Mouse (Mus musculus): Measurements from ENCODE around the gene Rora. TPM values are rescaled to one million over a fixed set of nuclear protein-coding genes. Genes with fewer than 3 reads are reported as not detected.

Gene Rora
- polyA plus RNA-seq, 1 experiment from 2014 or later: 7.5 TPM

DNA sequence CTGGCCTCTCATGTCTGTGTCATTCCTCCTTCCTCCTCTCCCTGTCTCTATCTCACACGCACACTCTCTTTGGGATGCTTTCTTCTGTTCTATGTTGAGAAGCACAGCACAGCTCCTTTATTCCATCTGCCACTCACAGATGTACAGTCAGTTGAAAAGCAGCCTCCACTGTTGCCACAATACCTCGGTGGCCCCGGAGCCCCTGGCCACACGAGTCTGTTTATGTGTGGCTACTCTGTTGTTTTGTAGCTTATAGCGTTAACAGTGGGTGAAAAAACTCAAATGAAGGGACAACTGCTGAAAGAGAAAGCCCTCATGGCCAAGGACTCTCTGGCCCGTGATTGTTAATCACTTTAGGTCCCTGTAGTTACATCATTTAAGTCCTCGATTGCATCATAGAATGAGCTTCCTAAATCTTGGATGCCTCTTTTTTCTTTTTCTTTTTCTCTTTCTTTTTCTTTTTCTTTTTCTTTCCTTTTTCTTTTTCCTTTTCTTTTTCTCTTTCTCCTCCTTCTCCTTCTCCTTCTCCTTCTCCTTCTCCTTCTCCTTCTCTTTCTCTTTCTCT, 336.4 kb downstream of the Rora start:
- H3K36me3 ChIP-seq (ENCODE audit: control insufficient read depth, insufficient read depth, low read length): no peaks in the 10 kb centered on the region
- ATAC-seq (ENCODE audit: low FRiP score, low TSS enrichment): no peak
- no peak for TF ChIP-seq CTCF (IDR thresholded peaks at IDR 0.05; ENCODE audit: low read depth)
- TF ChIP-seq EP300 (optimal IDR thresholded peaks at IDR 0.05): no peak
- H3K27me3 ChIP-seq (ENCODE audit: control insufficient read depth, insufficient read depth, low read length): no peaks in the 10 kb centered on the region
- DNase-seq (ENCODE audit: low spot score): no peak
- H3K4me1 ChIP-seq (replicated peaks; ENCODE audit: control insufficient read depth, insufficient read depth): no peaks in the 10 kb centered on the region
- WGBS: 77% methylated on average over 7 of the region's 7 CpGs
- H3K4me2 ChIP-seq (replicated peaks; ENCODE audit: low read depth): no peak overlapping the region
- no peaks in the 10 kb centered on the region for H3K9me3 ChIP-seq (ENCODE audit: control insufficient read depth, low read length)
- no peak overlapping the region for H3K27ac ChIP-seq (replicated peaks)
- H3K4me3 ChIP-seq (ENCODE audit: low read depth, low read length): no peak overlapping the region
- no peak overlapping the region for H3K9ac ChIP-seq (ENCODE audit: low read length)

- TF ChIP-seq EP300 (optimal IDR thresholded peaks at IDR 0.05) (no peak), CTCF (IDR thresholded peaks at IDR 0.05; ENCODE audit: low read depth) (no peak)
- H3K27me3 ChIP-seq (ENCODE audit: control insufficient read depth, insufficient read depth, low read length): no peaks in the 10 kb centered on the region
- DNase-seq (ENCODE audit: low spot score) (no peak), ATAC-seq (ENCODE audit: low FRiP score, low TSS enrichment) (no peak)
- H3K36me3 ChIP-seq (ENCODE audit: control insufficient read depth, insufficient read depth, low read length): no peaks in the 10 kb centered on the region
- 58% methylated on average over 2 of the region's 2 CpGs for WGBS
- no peaks in the 10 kb centered on the region for H3K4me1 ChIP-seq (replicated peaks; ENCODE audit: control insufficient read depth, insufficient read depth)
- no peak overlapping the region for H3K4me2 ChIP-seq (replicated peaks; ENCODE audit: low read depth)
- H3K4me3 ChIP-seq (ENCODE audit: low read depth, low read length): no peak overlapping the region
- 0 out of 2 replicates have a peak, but pooled peaks cover 5% of the 10 kb centered on the region for H3K9me3 ChIP-seq (ENCODE audit: control insufficient read depth, low read length)
- H3K27ac ChIP-seq (replicated peaks): no peak overlapping the region
- H3K9ac ChIP-seq (ENCODE audit: low read length): no peak overlapping the region
These were observed 340.3 kb downstream of the Rora start for GRCm38 (mm10) chr9:68993881-68994280.

- no peaks in the 10 kb centered on the region for H3K4me1 ChIP-seq (replicated peaks; ENCODE audit: control insufficient read depth, insufficient read depth)
- ATAC-seq (ENCODE audit: low FRiP score, low TSS enrichment) (no peak), DNase-seq (ENCODE audit: low spot score) (no peak)
- no peaks in the 10 kb centered on the region for H3K36me3 ChIP-seq (ENCODE audit: control insufficient read depth, insufficient read depth, low read length)
- H3K27ac ChIP-seq (replicated peaks): no peak overlapping the region
- no peaks in the 10 kb centered on the region for H3K27me3 ChIP-seq (ENCODE audit: control insufficient read depth, insufficient read depth, low read length)
- 81% methylated on average over 9 of the region's 9 CpGs for WGBS
- H3K9ac ChIP-seq (ENCODE audit: low read length): no peak overlapping the region
- no peak overlapping the region for H3K4me3 ChIP-seq (ENCODE audit: low read depth, low read length)
- H3K4me2 ChIP-seq (replicated peaks; ENCODE audit: low read depth): no peak overlapping the region
- 0 out of 2 replicates have a peak, but pooled peaks cover 5% of the 10 kb centered on the region for H3K9me3 ChIP-seq (ENCODE audit: control insufficient read depth, low read length)
- TF ChIP-seq CTCF (IDR thresholded peaks at IDR 0.05; ENCODE audit: low read depth): no peak
- TF ChIP-seq EP300 (optimal IDR thresholded peaks at IDR 0.05): no peak
These were observed 345.4 kb downstream of the Rora start for GRCm38 (mm10) chr9:68998961-68999360.

- no peak for ATAC-seq (ENCODE audit: low FRiP score, low TSS enrichment)
- no peak for TF ChIP-seq CTCF (IDR thresholded peaks at IDR 0.05; ENCODE audit: low read depth)
- no peak for TF ChIP-seq EP300 (optimal IDR thresholded peaks at IDR 0.05)
These were observed 350.9 kb downstream of the Rora start for GRCm38 (mm10) chr9:69004514-69004913.

GRCm38 (mm10) chr9:69006666-69007065, 353.1 kb downstream of the Rora start:
- no peak for DNase-seq (ENCODE audit: low spot score)
- no peak overlapping the region for H3K9ac ChIP-seq (ENCODE audit: low read length)
- TF ChIP-seq EP300 (optimal IDR thresholded peaks at IDR 0.05) (no peak), CTCF (IDR thresholded peaks at IDR 0.05; ENCODE audit: low read depth) (no peak)
- 50% methylated on average over 3 of the region's 3 CpGs for WGBS
- no peak overlapping the region for H3K27ac ChIP-seq (replicated peaks)
- no peaks in the 10 kb centered on the region for H3K36me3 ChIP-seq (ENCODE audit: control insufficient read depth, insufficient read depth, low read length)
- H3K4me3 ChIP-seq (ENCODE audit: low read depth, low read length): no peak overlapping the region
- no peaks in the 10 kb centered on the region for H3K9me3 ChIP-seq (ENCODE audit: control insufficient read depth, low read length)
- no peak for ATAC-seq (ENCODE audit: low FRiP score, low TSS enrichment)
- no peak overlapping the region for H3K4me2 ChIP-seq (replicated peaks; ENCODE audit: low read depth)
- no peaks in the 10 kb centered on the region for H3K4me1 ChIP-seq (replicated peaks; ENCODE audit: control insufficient read depth, insufficient read depth)
- H3K27me3 ChIP-seq (ENCODE audit: control insufficient read depth, insufficient read depth, low read length): no peaks in the 10 kb centered on the region

More at GRCm38 (mm10) chr9:69004514-69004913, 350.9 kb downstream of the Rora start:
- Histone ChIP-seq H3K9me3 (ENCODE audit: control insufficient read depth, low read length) (no peaks in the 10 kb centered on the region), H3K36me3 (ENCODE audit: control insufficient read depth, insufficient read depth, low read length) (no peaks in the 10 kb centered on the region), H3K4me3 (ENCODE audit: low read depth, low read length) (no peak overlapping the region), H3K9ac (ENCODE audit: low read length) (no peak overlapping the region), H3K4me1 (replicated peaks; ENCODE audit: control insufficient read depth, insufficient read depth) (no peaks in the 10 kb centered on the region), H3K27ac (replicated peaks) (no peak overlapping the region), H3K4me2 (replicated peaks; ENCODE audit: low read depth) (no peak overlapping the region), H3K27me3 (ENCODE audit: control insufficient read depth, insufficient read depth, low read length) (no peaks in the 10 kb centered on the region)
- DNase-seq (ENCODE audit: low spot score): no peak
- WGBS: 65% methylated on average over 9 of the region's 9 CpGs

GRCm38 (mm10) chr9:69008706-69009105, 355.1 kb downstream of the Rora start:
- 54% methylated on average over 2 of the region's 2 CpGs for WGBS
- Histone ChIP-seq H3K9ac (ENCODE audit: low read length) (no peak overlapping the region), H3K4me2 (replicated peaks; ENCODE audit: low read depth) (no peak overlapping the region), H3K9me3 (ENCODE audit: control insufficient read depth, low read length) (no peaks in the 10 kb centered on the region), H3K27me3 (ENCODE audit: control insufficient read depth, insufficient read depth, low read length) (no peaks in the 10 kb centered on the region), H3K36me3 (ENCODE audit: control insufficient read depth, insufficient read depth, low read length) (no peaks in the 10 kb centered on the region), H3K4me1 (replicated peaks; ENCODE audit: control insufficient read depth, insufficient read depth) (no peaks in the 10 kb centered on the region), H3K4me3 (ENCODE audit: low read depth, low read length) (no peak overlapping the region), H3K27ac (replicated peaks) (no peak overlapping the region)
- no peak for ATAC-seq (ENCODE audit: low FRiP score, low TSS enrichment)
- DNase-seq (ENCODE audit: low spot score): no peak
- no peak for TF ChIP-seq CTCF (IDR thresholded peaks at IDR 0.05; ENCODE audit: low read depth)
- TF ChIP-seq EP300 (optimal IDR thresholded peaks at IDR 0.05): no peak

Measured in stomach, postnatal 0 days (tissue).